Mouse (Mus musculus): ENCODE results near the gene Hist2h2aa2. TPM values are rescaled to one million over a fixed set of nuclear protein-coding genes. Genes with fewer than 3 reads are reported as not detected.
"Not testable (repeated sequence)": the region's sequence is repeated elsewhere in the genome, so short reads cannot be mapped to it uniquely, and the experiment has no call there.

The Hist2h2aa2 gene
- polyA plus RNA-seq, 1 experiment from 2014 or later = 86.4 TPM

DNA sequence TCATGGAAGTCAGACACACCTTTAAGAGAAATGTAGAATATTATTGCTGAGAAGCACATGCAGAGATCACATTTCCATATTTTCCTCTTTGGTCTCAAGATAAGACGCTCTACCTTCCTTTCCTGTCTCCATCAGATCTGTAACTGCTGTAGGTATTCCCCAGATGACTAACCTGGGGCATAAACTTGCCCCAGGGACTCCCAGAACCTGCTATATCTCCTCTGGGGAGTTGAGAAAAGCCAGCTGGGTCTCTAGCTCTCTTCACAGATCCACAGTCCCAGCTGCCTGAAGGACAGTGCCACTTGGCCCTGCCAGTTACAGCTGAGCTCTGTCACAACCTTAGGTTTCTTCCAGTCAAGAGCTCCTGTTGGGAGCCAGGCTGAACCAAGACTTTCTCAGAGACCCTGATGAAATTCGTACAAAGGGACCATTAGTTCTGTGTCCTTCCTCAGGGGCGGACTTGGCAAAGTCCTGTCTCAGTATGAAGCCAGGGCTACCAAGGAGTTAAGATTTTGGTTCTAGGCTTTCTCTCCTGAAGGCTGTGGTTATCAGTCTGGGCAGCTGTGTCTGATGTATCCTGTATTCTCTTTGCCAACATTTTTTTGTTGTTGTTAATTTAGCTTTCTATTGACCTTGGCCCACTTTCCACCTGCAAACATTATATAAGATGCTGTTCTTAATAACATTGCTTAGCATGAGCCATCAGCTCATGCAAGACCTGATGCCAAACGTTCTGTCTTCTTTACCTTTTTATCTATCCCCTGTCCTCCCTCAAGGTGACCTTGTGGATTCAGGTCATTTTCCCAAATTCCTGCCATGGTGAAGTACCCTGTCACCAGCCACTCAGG, 8.9 kb downstream of the Hist2h2aa2 start:
- Histone ChIP-seq H3K4me2 (no peak overlapping the region), H3K4me1 (replicated peaks) (peaks cover 35% of the 10 kb centered on the region), H3K4me3 (replicated peaks) (no peak overlapping the region), H3K27me3 (no peaks in the 10 kb centered on the region), H3K9ac (no peak overlapping the region; the same call in 1 of the 2 replicates), H3K36me3 (no peaks in the 10 kb centered on the region), H3K9me3 (replicated peaks) (no peaks in the 10 kb centered on the region), H3K27ac (no peak overlapping the region)
- ATAC-seq (ENCODE audit: low read depth) = no peak
- no peak for DNase-seq
- 58% methylated on average over 4 of the region's 4 CpGs for WGBS (ENCODE audit: insufficient replicate concordance)

DNA sequence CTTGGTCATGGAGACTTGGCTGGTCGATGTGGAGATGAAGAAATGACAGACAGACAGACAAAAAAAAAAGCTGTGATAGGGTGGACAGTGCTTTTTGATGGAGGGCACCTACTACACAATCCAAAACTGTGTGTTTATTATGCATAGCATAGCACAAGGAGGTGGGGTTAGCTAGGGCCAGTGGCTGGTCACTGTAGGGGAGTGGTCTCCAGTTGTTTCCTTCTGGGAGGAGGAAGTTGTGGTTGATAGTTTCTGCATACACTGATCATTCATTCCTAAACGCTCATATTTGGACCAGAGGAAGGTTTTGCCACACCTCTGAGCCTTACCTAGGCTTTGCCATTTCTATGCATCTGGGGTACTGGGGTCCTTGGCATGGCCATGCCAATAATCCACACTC, 9.7 kb downstream of the Hist2h2aa2 start:
- DNase-seq (no peak), ATAC-seq (ENCODE audit: low read depth) (no peak)
- Histone ChIP-seq H3K9me3 (replicated peaks) (no peaks in the 10 kb centered on the region), H3K27me3 (no peaks in the 10 kb centered on the region), H3K36me3 (no peaks in the 10 kb centered on the region), H3K4me2 (no peak overlapping the region), H3K27ac (no peak overlapping the region), H3K4me1 (replicated peaks) (peaks cover 35% of the 10 kb centered on the region), H3K9ac (no peak overlapping the region), H3K4me3 (replicated peaks) (no peak overlapping the region)
- 32% methylated on average over 2 of the region's 2 CpGs for WGBS (ENCODE audit: insufficient replicate concordance)

- H3K27ac ChIP-seq = no peak overlapping the region
- no peak overlapping the region for H3K4me2 ChIP-seq
- ATAC-seq (ENCODE audit: low read depth) (no peak), DNase-seq (no peak)
- no peaks in the 10 kb centered on the region for H3K36me3 ChIP-seq
- no peak overlapping the region for H3K4me3 ChIP-seq (replicated peaks)
- H3K27me3 ChIP-seq = no peaks in the 10 kb centered on the region
- H3K4me1 ChIP-seq (replicated peaks) = peaks cover 51% of the 10 kb centered on the region
- whole genome bisulfite sequencing (ENCODE audit: insufficient replicate concordance) = 68% methylated on average over 2 of the region's 2 CpGs
- no peaks in the 10 kb centered on the region for H3K9me3 ChIP-seq (replicated peaks)
- H3K9ac ChIP-seq = no peak overlapping the region
Measured at GRCm38 (mm10) chr3:96228828-96229227, 11.2 kb downstream of the Hist2h2aa2 start.

GRCm38 (mm10) chr3:96226695-96227648, 13.1 kb downstream of the Hist2h2aa2 start:
- peaks cover 70% of the 10 kb centered on the region for H3K4me1 ChIP-seq (replicated peaks)
- 59% methylated on average over 8 of the region's 8 CpGs for WGBS (ENCODE audit: insufficient replicate concordance)
- H3K27ac ChIP-seq = peak overlapping the region; percentile 3; the same call in 1 of the 2 replicates
- no peaks in the 10 kb centered on the region for H3K36me3 ChIP-seq
- H3K27me3 ChIP-seq = no peaks in the 10 kb centered on the region
- H3K9me3 ChIP-seq (replicated peaks) = no peaks in the 10 kb centered on the region
- ATAC-seq (ENCODE audit: low read depth) (no peak), DNase-seq (no peak)
- no peak overlapping the region for H3K4me3 ChIP-seq (replicated peaks)
- no peak overlapping the region for H3K4me2 ChIP-seq
- H3K9ac ChIP-seq = 0 out of 2 replicates have a peak overlapping the region, but pooled peaks have one; percentile 1

DNA sequence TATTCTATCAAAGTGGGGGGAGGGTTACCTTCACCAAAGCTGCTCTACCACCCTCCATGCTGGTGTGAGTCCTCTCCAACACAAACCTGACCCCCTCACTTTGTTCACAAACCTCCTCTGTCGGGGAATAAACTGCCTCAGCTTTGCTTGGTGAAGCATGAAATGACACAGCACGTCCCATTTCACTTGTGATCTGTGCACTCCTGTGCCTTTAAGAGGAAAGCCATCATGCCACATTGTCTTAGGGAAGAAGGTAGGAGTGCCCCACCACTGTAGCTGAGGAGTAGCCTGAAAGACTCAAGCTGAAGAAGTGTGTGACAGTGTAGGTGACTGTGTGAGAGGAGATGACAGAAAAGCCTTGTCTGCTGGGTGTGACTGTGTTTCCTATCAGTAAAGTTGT, 14.7 kb downstream of the Hist2h2aa2 start:
- peaks cover 70% of the 10 kb centered on the region for H3K4me1 ChIP-seq (replicated peaks)
- ATAC-seq (ENCODE audit: low read depth) = no peak

GRCm38 (mm10) chr3:96222774-96223173, 17.3 kb downstream of the Hist2h2aa2 start:
- Histone ChIP-seq H3K4me2 (peak overlapping the region; percentile 92), H3K9me3 (replicated peaks) (no peaks in the 10 kb centered on the region), H3K4me1 (replicated peaks) (peaks cover 79% of the 10 kb centered on the region), H3K9ac (peak overlapping the region; percentile 95), H3K27me3 (no peaks in the 10 kb centered on the region), H3K27ac (peak overlapping the region; percentile 100), H3K4me3 (replicated peaks) (peak overlapping the region; percentile 72), H3K36me3 (no peaks in the 10 kb centered on the region)
- WGBS (ENCODE audit: insufficient replicate concordance) = 86% methylated on average over 4 of the region's 4 CpGs
- DNase-seq (no peak), ATAC-seq (ENCODE audit: low read depth) (no peak)

More for the DNA sequence above, 14.7 kb downstream of the Hist2h2aa2 start:
- peak overlapping the region; percentile 64 for H3K27ac ChIP-seq
- peak overlapping the region; percentile 95 for H3K9ac ChIP-seq
- peak overlapping the region; percentile 92 for H3K4me2 ChIP-seq
- H3K4me3 ChIP-seq (replicated peaks) = peak overlapping the region; percentile 72
- no peaks in the 10 kb centered on the region for H3K9me3 ChIP-seq (replicated peaks)
- no peak for DNase-seq
- no peaks in the 10 kb centered on the region for H3K27me3 ChIP-seq
- WGBS (ENCODE audit: insufficient replicate concordance) = 57% methylated on average over 2 of the region's 2 CpGs
- H3K36me3 ChIP-seq = no peaks in the 10 kb centered on the region

- no peaks in the 10 kb centered on the region for H3K9me3 ChIP-seq (replicated peaks)
- peak overlapping the region; percentile 92 for H3K4me2 ChIP-seq
- no peak for ATAC-seq (ENCODE audit: low read depth)
- no peaks in the 10 kb centered on the region for H3K27me3 ChIP-seq
- 22% methylated on average over 9 of the region's 9 CpGs for WGBS (ENCODE audit: insufficient replicate concordance)
- H3K4me3 ChIP-seq (replicated peaks) = peak overlapping the region; percentile 72
- H3K4me1 ChIP-seq (replicated peaks) = peaks cover 69% of the 10 kb centered on the region
- peak overlapping the region; percentile 100 for H3K27ac ChIP-seq
- no peaks in the 10 kb centered on the region for H3K36me3 ChIP-seq
- no peak for DNase-seq
- H3K9ac ChIP-seq = peak overlapping the region; percentile 95
Measured at GRCm38 (mm10) chr3:96221640-96222038, 18.4 kb downstream of the Hist2h2aa2 start.

- under 1% methylated on average over 43 of the region's 43 CpGs for WGBS (ENCODE audit: insufficient replicate concordance)
Measured at GRCm38 (mm10) chr3:96220765-96221639, 19.1 kb downstream of the Hist2h2aa2 start, which contains the start of the genes Hist2h2ac and Hist2h2be. Gene Hist2h2ac, minus strand, starts transcription at chr3:96220880. Gene Hist2h2be, plus strand, starts transcription at chr3:96221119.

GRCm38 (mm10) chr3:96220131-96220764, 19.8 kb downstream of the Hist2h2aa2 start:
- H3K4me1 ChIP-seq (replicated peaks) = peaks cover 61% of the 10 kb centered on the region
- H3K27me3 ChIP-seq; H3K9me3 ChIP-seq (replicated peaks); H3K36me3 ChIP-seq: not testable (repeated sequence)
- H3K4me3 ChIP-seq (replicated peaks) = peak overlapping the region; percentile 72
- peak overlapping the region; percentile 95 for H3K9ac ChIP-seq
- under 1% methylated on average over 41 of the region's 47 CpGs for WGBS (ENCODE audit: insufficient replicate concordance)
- peak overlapping the region; percentile 92 for H3K4me2 ChIP-seq
- ATAC-seq (ENCODE audit: low read depth) (peak; percentile 5; the same call in 1 of the 2 replicates), DNase-seq (peak; percentile 52)
- H3K27ac ChIP-seq = peak overlapping the region; percentile 100

More at GRCm38 (mm10) chr3:96220765-96221639, 19.1 kb downstream of the Hist2h2aa2 start, which contains the start of the genes Hist2h2ac and Hist2h2be:
- peak; percentile 91 for ATAC-seq (ENCODE audit: low read depth)
- Histone ChIP-seq H3K27ac (peak within 1 kb of the TSS; percentile 100), H3K9ac (peak within 1 kb of the TSS; percentile 95), H3K9me3 (replicated peaks) (no peaks in the 10 kb centered on the region), H3K27me3 (no peaks in the 10 kb centered on the region), H3K4me1 (replicated peaks) (peaks cover 63% of the 10 kb centered on the region), H3K4me3 (replicated peaks) (peak within 1 kb of the TSS; percentile 72), H3K4me2 (peak within 1 kb of the TSS; percentile 92), H3K36me3 (no peaks in the 10 kb centered on the region)
- peak; percentile 91 for DNase-seq

DNA sequence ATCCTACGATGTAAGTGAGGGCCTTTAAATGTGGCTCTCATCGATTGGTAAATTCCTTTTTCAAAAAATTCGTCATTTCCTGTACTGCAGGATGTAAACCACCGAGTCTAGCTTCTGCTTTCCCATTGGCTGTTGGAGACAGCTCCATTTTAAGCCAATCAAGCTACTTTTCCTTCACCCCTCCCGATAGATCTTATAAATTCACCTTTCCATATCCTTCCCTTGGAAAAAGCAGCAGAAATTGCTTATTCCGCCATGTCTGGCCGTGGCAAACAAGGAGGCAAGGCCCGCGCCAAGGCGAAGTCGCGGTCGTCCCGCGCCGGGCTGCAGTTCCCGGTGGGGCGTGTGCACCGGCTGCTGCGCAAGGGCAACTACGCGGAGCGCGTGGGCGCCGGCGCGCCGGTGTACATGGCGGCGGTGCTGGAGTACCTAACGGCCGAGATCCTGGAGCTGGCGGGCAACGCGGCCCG, 20.4 kb downstream of the Hist2h2aa2 start, which contains the start of the genes Bola1 and Hist2h2ab:
Bola1 (minus strand) TSS at position 49 of the 470 bp plus-strand sequence.
Hist2h2ab (plus strand) TSS at position 205 of the 470 bp plus-strand sequence.
- no peaks in the 10 kb centered on the region for H3K9me3 ChIP-seq (replicated peaks)
- H3K4me2 ChIP-seq = peak within 1 kb of the TSS; percentile 92
- peak within 1 kb of the TSS; percentile 100 for H3K27ac ChIP-seq
- no peaks in the 10 kb centered on the region for H3K36me3 ChIP-seq
- WGBS (ENCODE audit: insufficient replicate concordance) = 0% methylated on average over 37 of the region's 37 CpGs
- DNase-seq = peak; percentile 75
- peaks cover 58% of the 10 kb centered on the region for H3K4me1 ChIP-seq (replicated peaks)
- peak; percentile 64 for ATAC-seq (ENCODE audit: low read depth)
- H3K4me3 ChIP-seq (replicated peaks) = peak within 1 kb of the TSS; percentile 72
- no peaks in the 10 kb centered on the region for H3K27me3 ChIP-seq
- peak within 1 kb of the TSS; percentile 95 for H3K9ac ChIP-seq

All from liver, embryonic 13.5 days (tissue).